Comparison of ENCODE assay signal across 22 mouse cellular contexts in the genomic region with DNA sequence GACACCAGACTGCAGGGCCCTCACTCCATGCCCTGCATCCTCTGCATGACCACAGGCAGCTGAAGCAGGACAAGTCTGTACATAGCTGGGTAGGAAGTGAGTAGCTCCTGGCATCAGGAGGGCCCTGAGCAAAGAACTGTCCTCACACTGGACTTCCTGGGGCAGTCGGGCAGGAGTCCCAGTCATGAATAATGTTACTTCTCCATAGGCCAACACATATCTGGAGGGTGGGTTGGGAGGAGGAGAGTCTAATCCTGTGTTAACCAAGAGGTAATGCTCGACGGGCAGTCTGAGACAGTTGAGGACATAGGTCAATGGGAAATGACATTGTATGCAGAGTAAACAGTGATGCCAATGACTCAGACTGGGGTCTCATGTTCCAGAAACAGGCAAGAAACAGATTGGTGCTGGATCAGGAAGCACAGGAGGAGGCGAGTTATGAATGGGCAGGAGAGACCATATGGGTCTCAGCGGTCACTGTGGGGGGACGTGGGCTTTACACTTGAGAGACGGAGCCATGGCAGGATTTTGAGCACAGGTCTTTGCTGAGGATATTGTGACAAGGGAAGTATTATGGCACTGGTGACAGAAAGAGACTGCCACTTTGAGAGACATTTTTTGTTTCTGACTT. TPM values are rescaled to one million over a fixed set of nuclear protein-coding genes. Genes with fewer than 3 reads are reported as not detected.
DNase-seq lines count a peak whose midpoint lies in the region; ATAC-seq and TF ChIP-seq lines count a peak whose summit lies in the region.
"Had no signal": no experiment of that assay in that cellular context is flagged by ENCODE, and none has a peak within 500 bp of the region (broad histone marks: within the 10 kb centered on the region; RNA-seq: fewer than 3 reads in every experiment).

No protein-coding gene starts in this region.

- peak; percentile 32; the same call in 1 of the 2 replicates for ATAC-seq in lung, postnatal 0 days
- ATAC-seq: CD4-positive, CD25-positive, alpha-beta regulatory T cell, adult 4 months; forebrain, embryonic 16.5 days; hindbrain, postnatal 0 days had no signal

- H3K4me3 ChIP-seq in lung, postnatal 0 days (ENCODE audit: low read depth, low read length) = no peak overlapping the region
- H3K4me3 ChIP-seq: embryonic facial prominence, embryonic 12.5 days; gastrocnemius, adult 2 months; hindbrain, embryonic 13.5 days had no signal

- no peaks in the 10 kb centered on the region for H3K4me1 ChIP-seq in lung, postnatal 0 days (ENCODE audit: insufficient read depth, low read depth, low read length)

- TF ChIP-seq CTCF in lung, postnatal 0 days (IDR thresholded peaks at IDR 0.05) = no peak

- H3K9me3 ChIP-seq in lung, postnatal 0 days (ENCODE audit: low read length) = no peaks in the 10 kb centered on the region
- H3K9me3 ChIP-seq: embryonic facial prominence, embryonic 12.5 days; G1E; hindbrain, embryonic 13.5 days had no signal

- no peaks in the 10 kb centered on the region for H3K27me3 ChIP-seq in lung, postnatal 0 days (replicated peaks; ENCODE audit: insufficient read depth, low read length)
- H3K27me3 ChIP-seq: embryonic facial prominence, embryonic 12.5 days; hindbrain, embryonic 13.5 days had no signal

- no peaks in the 10 kb centered on the region for H3K36me3 ChIP-seq in lung, postnatal 0 days (ENCODE audit: insufficient read depth, low read length)
- H3K36me3 ChIP-seq: embryonic facial prominence, embryonic 12.5 days had no signal

- 58% methylated on average over 7 of the region's 7 CpGs for WGBS in lung, postnatal 0 days

- TF ChIP-seq EP300 in lung, postnatal 0 days (IDR thresholded peaks at IDR 0.05) = no peak

- H3K27ac ChIP-seq in lung, postnatal 0 days (ENCODE audit: low read length) = no peak overlapping the region
- H3K27ac ChIP-seq: embryonic facial prominence, embryonic 12.5 days; gastrocnemius, adult 2 months; hindbrain, embryonic 13.5 days; hindbrain, postnatal 0 days had no signal

- no peak overlapping the region for H3K4me2 ChIP-seq in lung, postnatal 0 days (replicated peaks; ENCODE audit: low read depth, low read length)
- H3K4me2 ChIP-seq: embryonic facial prominence, embryonic 12.5 days; hindbrain, embryonic 13.5 days had no signal

- peak; percentile 15 for DNase-seq in cerebellum, adult 9-11 months
- no peak for DNase-seq in cerebellum, adult 11 months
- peak; percentile 9 for DNase-seq in lung, postnatal 0 days (ENCODE audit: low spot score)
- DNase-seq in lung, postnatal 4 days = no peak
- peak; percentile 8 for DNase-seq in NIH3T3 (ENCODE audit: low read depth)
- peak; percentile 13 to 26 for DNase-seq in cerebellum, postnatal 36 days
- DNase-seq in c-Kit-positive CD71-positive TER-119-positive erythroid progenitor cells, embryonic 14.5 days (ENCODE audit: low spot score) = no peak
- no peak for DNase-seq in gastrocnemius, postnatal 10 days
- DNase-seq: adrenal gland, postnatal 10 days; B cell, adult 2 months; gastrocnemius, adult 2 months; gastrocnemius, postnatal 36 days; heart, adult 11 months; heart, postnatal 14 days; kidney, adult 11 months; kidney, adult 9 months had no signal

- H3K9ac ChIP-seq in lung, postnatal 0 days (replicated peaks; ENCODE audit: low read depth) = no peak overlapping the region
- H3K9ac ChIP-seq: embryonic facial prominence, embryonic 12.5 days; hindbrain, embryonic 13.5 days had no signal

RNA-seq across cellular contexts. Expression of a gene that starts 28.2 kb away (rescaled TPM):
- 18.6 and 22.4 TPM in 2 replicates for polyA plus RNA-seq in lung, postnatal 0 days (2015; fragmentation: Nextera tagmentation; extraction: Ambion mirVana)
- total RNA-seq in gastrocnemius, postnatal 10 days (2021) = 10 to 100 TPM; 58.8 to 71.1 TPM

Comparison
In these comparisons a context has a peak if more than half of its experiments do, and no peak if none do; other contexts are left out.
1. DNase-seq: peak in cerebellum, adult 9-11 months (single experiment), lung, postnatal 0 days (single experiment), NIH3T3 (single experiment) and cerebellum, postnatal 36 days (2 of 2); none in cerebellum, adult 11 months (single experiment), lung, postnatal 4 days (0 of 2), c-Kit-positive CD71-positive TER-119-positive erythroid progenitor cells, embryonic 14.5 days (single experiment) and gastrocnemius, postnatal 10 days (single experiment).